Mouse (Mus musculus): ENCODE data around the gene Sfxn1.

Gene Sfxn1

GRCm38 (mm10) chr13:54071606-54072331 lies at the start of gene Sfxn1:
Gene Sfxn1, plus strand, starts transcription at chr13:54071869.
- in situ Hi-C loops (cut with MboI; ENCODE audit: unreplicated experiment in 2 of 2) = no loop called here

GRCm38 (mm10) chr13:54023311-54023710 lies 48.4 kb upstream of the Sfxn1 start:
- in situ Hi-C loops (cut with MboI; ENCODE audit: unreplicated experiment in 2 of 2) = no loop called here

GRCm38 (mm10) chr13:54027079-54027478 lies 44.6 kb upstream of the Sfxn1 start:
- in situ Hi-C loops (cut with MboI; ENCODE audit: unreplicated experiment in 2 of 2) = no loop called here

GRCm38 (mm10) chr13:54033653-54034052 lies 38.0 kb upstream of the Sfxn1 start:
- in situ Hi-C loops (cut with MboI; ENCODE audit: unreplicated experiment in 2 of 2) = no loop called here

GRCm38 (mm10) chr13:54035541-54035940 lies 36.1 kb upstream of the Sfxn1 start:
- in situ Hi-C loops (cut with MboI; ENCODE audit: unreplicated experiment in 2 of 2) = no loop called here

GRCm38 (mm10) chr13:54037936-54038335 lies 33.7 kb upstream of the Sfxn1 start:
- in situ Hi-C loops (cut with MboI; ENCODE audit: unreplicated experiment in 2 of 2) = no loop called here

GRCm38 (mm10) chr13:54040256-54040655 lies 31.4 kb upstream of the Sfxn1 start:
- in situ Hi-C loops (cut with MboI; ENCODE audit: unreplicated experiment in 2 of 2) = no loop called here

GRCm38 (mm10) chr13:54048679-54049352 lies 22.9 kb upstream of the Sfxn1 start:
- in situ Hi-C loops (cut with MboI; ENCODE audit: unreplicated experiment in 2 of 2) = no loop called here

GRCm38 (mm10) chr13:54051641-54052040 lies 20.0 kb upstream of the Sfxn1 start:
- in situ Hi-C loops (cut with MboI; ENCODE audit: unreplicated experiment in 2 of 2) = loop anchor here (10.0 kb wide), 2 partner anchors 267 to 937 kb away; no protein-coding TSS in a partner anchor

- in situ Hi-C loops (cut with MboI; ENCODE audit: unreplicated experiment in 2 of 2) = loop anchor here (5.0 to 10.0 kb wide), 3 partner anchors 270 to 940 kb away; no protein-coding TSS in a partner anchor
These were observed 16.7 kb upstream of the Sfxn1 start for GRCm38 (mm10) chr13:54054962-54055361.

- in situ Hi-C loops (cut with MboI; ENCODE audit: unreplicated experiment in 2 of 2) = loop anchor here (5.0 to 10.0 kb wide), 3 partner anchors 271 to 941 kb away; no protein-coding TSS in a partner anchor
These were observed 16.2 kb upstream of the Sfxn1 start, which contains the start of gene Drd1 for GRCm38 (mm10) chr13:54055448-54055861. Gene Drd1, minus strand, starts transcription at chr13:54055705.

GRCm38 (mm10) chr13:54062068-54062467 lies 9.6 kb upstream of the Sfxn1 start:
- in situ Hi-C loops (cut with MboI; ENCODE audit: unreplicated experiment in 2 of 2) = no loop called here

- in situ Hi-C loops (cut with MboI; ENCODE audit: unreplicated experiment in 2 of 2) = no loop called here
These were observed 8.4 kb upstream of the Sfxn1 start for GRCm38 (mm10) chr13:54063292-54063691.

- in situ Hi-C loops (cut with MboI; ENCODE audit: unreplicated experiment in 2 of 2) = no loop called here
These were observed 5.5 kb upstream of the Sfxn1 start for GRCm38 (mm10) chr13:54066081-54066746.

GRCm38 (mm10) chr13:54067617-54068166 lies 4.0 kb upstream of the Sfxn1 start:
- in situ Hi-C loops (cut with MboI; ENCODE audit: unreplicated experiment in 2 of 2) = no loop called here

- in situ Hi-C loops (cut with MboI; ENCODE audit: unreplicated experiment in 2 of 2) = no loop called here
These were observed 658 bp upstream of the Sfxn1 start for GRCm38 (mm10) chr13:54071011-54071410.

GRCm38 (mm10) chr13:54072526-54073057 lies 923 bp downstream of the Sfxn1 start:
- in situ Hi-C loops (cut with MboI; ENCODE audit: unreplicated experiment in 2 of 2) = no loop called here

- in situ Hi-C loops (cut with MboI; ENCODE audit: unreplicated experiment in 2 of 2) = no loop called here
These were observed 1.4 kb downstream of the Sfxn1 start for GRCm38 (mm10) chr13:54073066-54073465.

GRCm38 (mm10) chr13:54073491-54073890 lies 1.8 kb downstream of the Sfxn1 start:
- in situ Hi-C loops (cut with MboI; ENCODE audit: unreplicated experiment in 2 of 2) = no loop called here

- in situ Hi-C loops (cut with MboI; ENCODE audit: unreplicated experiment in 2 of 2) = no loop called here
These were observed 3.7 kb downstream of the Sfxn1 start for GRCm38 (mm10) chr13:54075416-54075815.

GRCm38 (mm10) chr13:54076051-54076450 lies 4.4 kb downstream of the Sfxn1 start:
- in situ Hi-C loops (cut with MboI; ENCODE audit: unreplicated experiment in 2 of 2) = no loop called here

Data from v-Abl transformed pro-B cells (cell line).